Mouse (Mus musculus) ES-Bruce4 (cell line): ENCODE data around the gene Ankrd36.

Experiments used
- CTCF ChIP-seq: IDR thresholded peaks from one replicate; pipeline ENCODE4 v1.8.1; 2011; ENCODE audit warnings: low read depth, low read length
- EP300 ChIP-seq: IDR thresholded peaks from 2 replicates; pipeline ENCODE4 v1.6.1; 2011; ENCODE audit warnings: low read depth, low read length; ENCODE audit not compliant: insufficient read depth
- POLR2A ChIP-seq: IDR thresholded peaks from one replicate; pipeline ENCODE4 v1.8.1; 2011; ENCODE audit warnings: low read length; ENCODE audit not compliant: insufficient read depth

DNA sequence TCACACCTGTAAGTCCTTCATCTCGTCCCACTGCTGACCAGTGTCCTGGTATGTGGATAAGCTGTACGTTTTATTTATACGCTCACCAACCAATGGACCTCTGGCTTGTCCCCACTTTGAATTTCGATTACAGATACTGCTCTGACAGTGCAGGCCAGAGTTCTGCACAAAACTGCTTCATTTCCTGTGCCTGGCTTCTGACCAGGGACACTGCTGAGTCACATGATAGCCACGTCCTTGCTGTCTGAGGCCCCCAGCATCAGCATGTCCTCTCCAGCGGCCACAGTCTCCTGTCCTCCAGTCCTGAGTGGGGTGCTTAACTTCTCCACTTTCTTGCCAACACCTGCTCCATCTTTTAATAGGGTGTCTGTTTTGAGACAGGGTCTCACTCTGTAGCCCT is 113.1 kb downstream of the Ankrd36 start:
- no peak for TF ChIP-seq CTCF
- TF ChIP-seq POLR2A, result no peak
- TF ChIP-seq EP300, result no peak
